Mouse (Mus musculus): ENCODE results near the gene Hoxc12. TPM values are rescaled to one million over a fixed set of nuclear protein-coding genes. Genes with fewer than 3 reads are reported as not detected.
A peak's percentile ranks its signal among the peaks of the same experiment; 100 is the strongest.

Hoxc12 gene
- total and polyA plus RNA-seq, 3 experiments: not detected

GRCm38 (mm10) chr15:102945185-102946077 is 8.9 kb downstream of the Hoxc12 start:
- H3K9ac ChIP-seq (ENCODE audit: insufficient read depth, low read depth): 0 out of 2 replicates have a peak overlapping the region, but pooled peaks have one; percentile 19
- dilution Hi-C loops (cut with MboI; ENCODE audit: extremely low pct_ligation_motif_present, extremely low pct_unique_long_range_greater_than_20kb, low sequenced_read_pairs): no loop called here

GRCm38 (mm10) chr15:102947276-102947675 is 10.7 kb downstream of the Hoxc12 start:
- Histone ChIP-seq H3K79me2 (replicated peaks; ENCODE audit: control insufficient read depth, extremely low read depth, insufficient read depth, poor library complexity, severe bottlenecking) (no peaks in the 10 kb centered on the region), H3K27ac (ENCODE audit: insufficient read depth, low read depth) (no peak overlapping the region), H3K36me3 (replicated peaks in 1 of 2; ENCODE audit: control insufficient read depth in 1 of 2, insufficient read depth in 1 of 2, low read length in 1 of 2) (no peaks in the 10 kb centered on the region), H3K4me2 (ENCODE audit: insufficient read depth, low read depth, poor library complexity, severe bottlenecking) (no peak overlapping the region), H3K4me3 (replicated peaks in 1 of 3; ENCODE audit: low read depth in 2 of 3, low read length in 2 of 3, poor library complexity in 1 of 3) (no peak overlapping the region), H3K9me3 (replicated peaks; ENCODE audit: low read length) (no peaks in the 10 kb centered on the region), H3K4me1 (ENCODE audit: control insufficient read depth in 1 of 2, insufficient read depth in 2 of 2) (no peaks in the 10 kb centered on the region), H3K9ac (ENCODE audit: insufficient read depth, low read depth) (no peak overlapping the region), H3K27me3 (replicated peaks) (peaks cover 97% of the 10 kb centered on the region)
- in situ Hi-C loops (cut with MboI; ENCODE audit: low pct_ligation_motif_present, low pct_unique_long_range_greater_than_20kb, low sequenced_read_pairs): no loop called here
- dilution Hi-C loops (cut with MboI; ENCODE audit: extremely low pct_ligation_motif_present, extremely low pct_unique_long_range_greater_than_20kb, low sequenced_read_pairs): no loop called here
- DNase-seq (ENCODE audit: extremely low read depth): no peak
- TF ChIP-seq POLR2AphosphoS2 (IDR thresholded peaks at IDR 0.05; ENCODE audit: low read depth, low read length) (no peak), CHD1 (IDR thresholded peaks at IDR 0.05; ENCODE audit: low read depth, low read length) (no peak), POLR2A (IDR thresholded peaks at IDR 0.05; ENCODE audit: low read depth, low read length) (no peak), TCF12 (IDR thresholded peaks at IDR 0.05; ENCODE audit: low read depth, low read length) (no peak), ETS1 (conservative IDR thresholded peaks at IDR 0.05; ENCODE audit: low read depth, low read length) (no peak), ZMIZ1 (IDR thresholded peaks at IDR 0.05; ENCODE audit: low read depth, low read length) (no peak), JUN (IDR thresholded peaks at IDR 0.05; ENCODE audit: insufficient read depth, low read depth, low read length) (no peak), PAX5 (IDR thresholded peaks at IDR 0.05; ENCODE audit: low read length) (no peak), KAT2A (IDR thresholded peaks at IDR 0.05; ENCODE audit: insufficient replicate concordance, low read length) (no peak), ZKSCAN1 (IDR thresholded peaks at IDR 0.05; ENCODE audit: borderline replicate concordance, low read depth, low read length) (no peak), MEF2A (IDR thresholded peaks at IDR 0.05; ENCODE audit: borderline replicate concordance, low read depth, low read length) (no peak), MAX (IDR thresholded peaks at IDR 0.05; ENCODE audit: low read length) (no peak), SMC3 (IDR thresholded peaks at IDR 0.05; ENCODE audit: low read depth, low read length) (no peak), MAFK (IDR thresholded peaks at IDR 0.05; ENCODE audit: insufficient replicate concordance, low read length) (no peak), NRF1 (IDR thresholded peaks at IDR 0.05; ENCODE audit: low read depth, low read length) (no peak), ZC3H11A (IDR thresholded peaks at IDR 0.05; ENCODE audit: low read depth, low read length) (no peak), RCOR1 (conservative IDR thresholded peaks at IDR 0.05; ENCODE audit: low read depth, low read length) (no peak), E2F4 (IDR thresholded peaks at IDR 0.05; ENCODE audit: insufficient replicate concordance, low read depth, low read length) (no peak), CTCF (conservative IDR thresholded peaks at IDR 0.05 in 1 of 2, IDR thresholded peaks at IDR 0.05 in 1 of 2; ENCODE audit: low read depth in 2 of 2, low read length in 2 of 2) (no peak), ZNF384 (IDR thresholded peaks at IDR 0.05; ENCODE audit: low read depth, low read length) (no peak)

More at GRCm38 (mm10) chr15:102945185-102946077, 8.9 kb downstream of the Hoxc12 start:
- H3K9me3 ChIP-seq (replicated peaks; ENCODE audit: low read length): no peaks in the 10 kb centered on the region
- in situ Hi-C loops (cut with MboI; ENCODE audit: low pct_ligation_motif_present, low pct_unique_long_range_greater_than_20kb, low sequenced_read_pairs): no loop called here
- TF ChIP-seq JUN (IDR thresholded peaks at IDR 0.05; ENCODE audit: insufficient read depth, low read depth, low read length): no peak
- no peak for TF ChIP-seq BHLHE40 (IDR thresholded peaks at IDR 0.05; ENCODE audit: low read depth, low read length)
- no peak for TF ChIP-seq ELF1 (IDR thresholded peaks at IDR 0.05; ENCODE audit: low read depth, low read length)
- TF ChIP-seq MAZ (IDR thresholded peaks at IDR 0.05; ENCODE audit: low read depth, low read length): no peak
- TF ChIP-seq POLR2AphosphoS2 (IDR thresholded peaks at IDR 0.05; ENCODE audit: low read depth, low read length): no peak
- TF ChIP-seq TBP (conservative IDR thresholded peaks at IDR 0.05; ENCODE audit: low read depth, low read length): no peak
- H3K27me3 ChIP-seq (replicated peaks): peaks cover 97% of the 10 kb centered on the region
- no peaks in the 10 kb centered on the region for H3K4me1 ChIP-seq (ENCODE audit: control insufficient read depth in 1 of 2, insufficient read depth in 2 of 2)
- no peak for DNase-seq (ENCODE audit: extremely low read depth)
- no peak overlapping the region for H3K4me3 ChIP-seq (replicated peaks in 1 of 3; ENCODE audit: low read depth in 2 of 3, low read length in 2 of 3, poor library complexity in 1 of 3)
- no peaks in the 10 kb centered on the region for H3K79me2 ChIP-seq (replicated peaks; ENCODE audit: control insufficient read depth, extremely low read depth, insufficient read depth, poor library complexity, severe bottlenecking)
- no peaks in the 10 kb centered on the region for H3K36me3 ChIP-seq (replicated peaks in 1 of 2; ENCODE audit: control insufficient read depth in 1 of 2, insufficient read depth in 1 of 2, low read length in 1 of 2)
- no peak overlapping the region; the same call in 1 of the 2 replicates for H3K4me2 ChIP-seq (ENCODE audit: insufficient read depth, low read depth, poor library complexity, severe bottlenecking)
- no peak overlapping the region for H3K27ac ChIP-seq (ENCODE audit: insufficient read depth, low read depth)
